Mouse (Mus musculus): ENCODE results near the gene Rgl3.

The Rgl3 gene

GRCm38 (mm10) chr9:21923036-21923435, 66.2 kb downstream of the Rgl3 start:
- no peak for DNase-seq (ENCODE audit: low spot score in 2 of 2)

Data from urinary bladder, adult 18-20 months (tissue).